Mouse (Mus musculus): ENCODE results near the gene Mrpl45. TPM values are rescaled to one million over a fixed set of nuclear protein-coding genes. Genes with fewer than 3 reads are reported as not detected.
"Not testable (repeated sequence)": the region's sequence is repeated elsewhere in the genome, so short reads cannot be mapped to it uniquely, and the experiment has no call there.

The Mrpl45 gene
- polyA plus RNA-seq, 1 experiment from 2014 or later = 33.4 TPM

DNA sequence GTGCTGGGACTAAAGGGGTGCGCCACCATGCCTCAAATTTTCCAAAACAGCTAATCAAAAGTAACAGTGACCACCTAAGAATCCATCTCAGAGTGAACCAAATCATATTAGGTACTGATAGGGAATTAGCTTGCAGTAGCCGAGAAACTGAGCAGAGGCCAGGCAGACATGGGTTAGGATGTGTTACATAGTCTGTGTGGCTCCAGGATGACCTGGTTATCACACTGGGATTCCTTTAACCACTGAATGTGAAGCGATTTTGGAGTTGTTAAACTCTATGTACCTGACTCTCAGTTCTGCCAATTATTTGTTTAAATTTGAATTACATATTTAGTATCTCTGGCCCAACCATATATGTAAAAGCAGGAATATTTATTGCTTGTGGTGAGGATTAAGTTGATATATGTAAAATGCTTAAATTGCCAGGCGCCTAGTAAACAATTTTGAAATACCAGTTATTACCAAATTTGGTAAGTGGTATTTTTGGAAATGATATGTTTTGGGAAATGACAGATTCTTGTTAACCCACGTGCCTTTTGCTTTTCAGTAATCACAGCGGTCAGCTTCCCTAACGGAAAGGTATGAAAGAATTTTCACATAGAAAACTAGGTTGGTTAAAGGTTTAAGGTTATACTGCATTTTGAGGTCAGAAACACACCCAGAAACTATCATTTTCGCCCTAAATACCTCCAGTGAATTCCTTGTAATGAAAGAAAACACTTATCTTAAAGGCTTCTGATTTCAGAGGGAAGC is 589 bp upstream of the Mrpl45 start:
- 38% methylated on average over 8 of the region's 8 CpGs for WGBS (ENCODE audit: insufficient replicate concordance)
- H3K4me1 ChIP-seq (replicated peaks) = peaks cover 33% of the 10 kb centered on the region
- peaks cover 11% of the 10 kb centered on the region; the same call in 1 of the 2 replicates for H3K36me3 ChIP-seq
- peak overlapping the region; percentile 55 for H3K27ac ChIP-seq
- peak overlapping the region; percentile 69 for H3K4me3 ChIP-seq (replicated peaks)
- DNase-seq = no peak
- peak overlapping the region; percentile 62 for H3K4me2 ChIP-seq
- H3K27me3 ChIP-seq = peaks cover 23% of the 10 kb centered on the region
- no peak for ATAC-seq (ENCODE audit: low read depth)
- H3K9me3 ChIP-seq (replicated peaks) = no peaks in the 10 kb centered on the region
- peak overlapping the region; percentile 64 for H3K9ac ChIP-seq

- 84% methylated on average over 8 of the region's 8 CpGs for WGBS (ENCODE audit: insufficient replicate concordance)
- Histone ChIP-seq H3K27me3 (no peaks in the 10 kb centered on the region), H3K4me2 (no peak overlapping the region), H3K4me1 (replicated peaks) (peaks cover 8% of the 10 kb centered on the region), H3K9ac (no peak overlapping the region), H3K27ac (no peak overlapping the region), H3K9me3 (replicated peaks) (no peaks in the 10 kb centered on the region), H3K36me3 (peaks cover 42% of the 10 kb centered on the region), H3K4me3 (replicated peaks) (no peak overlapping the region)
- no peak for DNase-seq
- no peak for ATAC-seq (ENCODE audit: low read depth)
Measured at GRCm38 (mm10) chr11:97321197-97321596, 5.7 kb downstream of the Mrpl45 start.

DNA sequence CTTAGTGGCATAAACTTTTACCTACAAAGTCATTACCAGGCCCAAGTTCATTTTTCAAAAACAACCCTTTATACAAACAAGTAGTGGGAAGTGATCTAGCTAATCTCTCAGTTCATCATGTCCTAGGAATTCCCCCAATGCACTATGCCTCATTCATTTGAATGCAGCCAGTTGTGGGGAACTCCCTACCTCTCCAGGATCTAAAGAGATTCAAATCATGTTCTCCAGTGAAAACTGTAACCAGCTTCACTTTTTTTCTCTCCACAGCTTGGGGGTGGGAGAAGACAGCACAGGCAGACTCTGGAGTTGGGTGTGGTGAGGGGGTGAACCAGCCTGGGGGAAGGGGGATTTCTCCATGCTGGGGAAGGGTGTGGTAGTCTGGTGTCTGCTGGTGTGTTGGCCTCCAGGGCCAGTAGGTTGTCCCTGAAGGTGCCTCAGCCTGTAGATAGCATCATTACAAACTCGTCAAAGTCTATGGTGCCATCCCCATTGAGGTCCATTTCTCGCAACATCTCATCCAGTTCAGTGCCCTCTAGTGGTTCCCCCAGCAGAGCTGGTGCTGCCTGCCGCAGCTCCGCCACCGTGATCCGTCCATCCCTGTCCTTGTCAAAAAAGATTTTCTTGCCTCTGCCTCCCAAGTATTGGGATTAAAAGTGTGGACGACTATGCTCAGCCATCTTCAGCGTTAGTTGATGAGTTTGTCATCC is 6.5 kb downstream of the Mrpl45 start:
- not testable (repeated sequence) for H3K4me2 ChIP-seq; H3K27me3 ChIP-seq; H3K9me3 ChIP-seq (replicated peaks); H3K4me1 ChIP-seq (replicated peaks); DNase-seq; H3K9ac ChIP-seq; H3K4me3 ChIP-seq (replicated peaks); H3K27ac ChIP-seq
- ATAC-seq (ENCODE audit: low read depth) = 0 out of 2 replicates have a peak, but pooled peaks have one; percentile 48
- H3K36me3 ChIP-seq = peaks cover 50% of the 10 kb centered on the region
- WGBS (ENCODE audit: insufficient replicate concordance) = 74% methylated on average over 8 of the region's 8 CpGs

DNA sequence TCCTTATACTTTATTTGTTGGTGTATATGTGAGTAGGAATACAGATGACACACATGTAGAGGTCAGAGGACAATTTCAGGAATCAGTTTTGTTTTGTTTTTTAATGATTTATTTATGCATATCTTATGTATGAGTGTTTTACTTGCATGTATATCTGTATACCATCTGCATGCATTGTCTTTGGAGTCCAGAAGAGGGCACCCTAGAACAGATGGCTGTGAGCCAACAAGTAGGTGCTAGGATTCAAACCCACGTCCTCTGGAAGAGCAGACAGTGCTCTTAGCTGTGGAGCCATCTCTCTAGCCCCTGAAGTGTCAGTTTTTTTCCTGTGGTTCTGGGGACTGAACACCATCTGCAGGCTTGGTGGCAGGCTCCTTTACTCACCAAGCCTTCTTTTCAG is 9.7 kb downstream of the Mrpl45 start:
- no peak for ATAC-seq (ENCODE audit: low read depth)
- DNase-seq = no peak
- H3K27me3 ChIP-seq = no peaks in the 10 kb centered on the region
- H3K36me3 ChIP-seq = peaks cover 64% of the 10 kb centered on the region
- H3K4me1 ChIP-seq (replicated peaks) = no peaks in the 10 kb centered on the region
- H3K4me3 ChIP-seq (replicated peaks) = no peak overlapping the region
- no peak overlapping the region for H3K4me2 ChIP-seq
- H3K9me3 ChIP-seq (replicated peaks) = no peaks in the 10 kb centered on the region
- 47% methylated on average over 1 of the region's 1 CpGs for WGBS (ENCODE audit: insufficient replicate concordance)
- no peak overlapping the region for H3K9ac ChIP-seq
- no peak overlapping the region for H3K27ac ChIP-seq

DNA sequence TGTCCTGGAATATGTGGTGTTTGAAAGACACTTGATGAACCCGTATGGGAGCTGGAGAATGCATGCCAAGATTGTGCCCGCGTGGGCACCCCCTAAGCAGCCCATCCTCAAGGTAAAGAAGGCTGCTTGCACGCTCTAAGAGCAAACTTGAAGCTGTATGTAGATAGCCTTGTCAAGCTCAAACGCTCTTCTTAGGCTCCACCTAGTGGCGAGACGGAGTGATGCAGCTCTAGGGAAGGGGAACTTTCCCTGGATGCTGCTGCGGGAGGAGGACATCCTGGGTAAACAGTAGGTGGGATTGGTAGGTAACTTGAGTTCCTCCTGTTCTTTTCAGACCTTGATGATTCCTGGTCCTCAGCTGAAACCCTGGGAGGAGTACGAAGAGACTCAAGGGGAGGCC is 12.6 kb downstream of the Mrpl45 start:
- H3K36me3 ChIP-seq = peaks cover 58% of the 10 kb centered on the region
- H3K4me3 ChIP-seq (replicated peaks) = no peak overlapping the region
- peaks cover 6% of the 10 kb centered on the region for H3K4me1 ChIP-seq (replicated peaks)
- H3K4me2 ChIP-seq = no peak overlapping the region
- no peak overlapping the region for H3K9ac ChIP-seq
- DNase-seq (peak; percentile 41), ATAC-seq (ENCODE audit: low read depth) (0 out of 2 replicates have a peak, but pooled peaks have one; percentile 31)
- H3K27ac ChIP-seq = no peak overlapping the region
- WGBS (ENCODE audit: insufficient replicate concordance) = 22% methylated on average over 9 of the region's 9 CpGs
- no peaks in the 10 kb centered on the region for H3K9me3 ChIP-seq (replicated peaks)
- H3K27me3 ChIP-seq = no peaks in the 10 kb centered on the region

DNA sequence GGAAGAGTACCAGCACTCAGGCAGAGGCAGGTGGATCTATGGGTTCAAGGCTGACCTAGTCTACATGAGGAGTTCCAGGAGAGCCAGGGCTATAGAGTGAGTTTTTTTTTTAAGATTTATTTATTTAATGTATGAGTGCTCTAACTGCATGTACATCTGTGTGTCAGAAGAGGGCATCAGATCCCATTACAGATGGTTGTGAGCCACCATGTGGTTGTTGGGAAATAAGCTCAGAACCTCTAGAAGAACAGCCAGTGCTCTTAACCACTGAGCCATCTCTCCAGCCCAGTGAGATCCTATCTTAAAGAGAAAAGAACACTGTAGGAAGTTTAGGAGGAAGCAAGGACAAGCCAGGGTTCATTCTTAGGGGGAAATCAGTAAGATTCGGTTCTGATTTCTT is 14.8 kb downstream of the Mrpl45 start:
- peaks cover 8% of the 10 kb centered on the region for H3K4me1 ChIP-seq (replicated peaks)
- no peak overlapping the region for H3K4me2 ChIP-seq
- H3K36me3 ChIP-seq = peaks cover 43% of the 10 kb centered on the region
- no peak overlapping the region for H3K9ac ChIP-seq
- no peak for DNase-seq
- WGBS (ENCODE audit: insufficient replicate concordance) = 73% methylated on average over 1 of the region's 1 CpGs
- H3K9me3 ChIP-seq (replicated peaks) = no peaks in the 10 kb centered on the region
- H3K4me3 ChIP-seq (replicated peaks) = no peak overlapping the region
- no peak overlapping the region for H3K27ac ChIP-seq
- peaks cover 13% of the 10 kb centered on the region for H3K27me3 ChIP-seq
- no peak for ATAC-seq (ENCODE audit: low read depth)

GRCm38 (mm10) chr11:97331231-97332190 is 16.0 kb downstream of the Mrpl45 start:
- Histone ChIP-seq H3K27ac (no peak overlapping the region), H3K27me3 (peaks cover 25% of the 10 kb centered on the region), H3K9ac (no peak overlapping the region), H3K4me3 (replicated peaks) (no peak overlapping the region), H3K9me3 (replicated peaks) (no peaks in the 10 kb centered on the region), H3K36me3 (peaks cover 31% of the 10 kb centered on the region), H3K4me1 (replicated peaks) (peaks cover 9% of the 10 kb centered on the region), H3K4me2 (no peak overlapping the region)
- WGBS (ENCODE audit: insufficient replicate concordance) = 78% methylated on average over 12 of the region's 12 CpGs
- ATAC-seq (ENCODE audit: low read depth) (no peak), DNase-seq (no peak)

DNA sequence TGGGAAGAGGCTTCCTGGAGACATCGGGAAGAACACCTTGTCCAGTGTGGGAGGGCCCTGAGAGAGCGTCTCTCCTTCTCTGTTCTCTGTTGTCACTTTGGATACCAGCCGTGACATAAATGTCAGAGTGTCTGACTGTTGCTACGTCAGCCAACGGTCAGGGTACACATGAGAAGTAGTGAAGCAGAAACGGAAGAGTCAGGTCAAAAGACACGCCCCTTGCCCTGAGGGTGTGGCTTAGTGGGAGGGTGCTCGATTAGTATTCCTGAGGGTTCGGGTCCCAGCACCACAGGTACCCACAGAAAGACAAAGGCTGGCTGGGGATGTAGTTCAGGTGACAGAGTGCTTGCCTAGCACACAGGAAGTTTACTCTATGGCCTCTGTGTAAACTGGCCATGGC is 17.5 kb downstream of the Mrpl45 start:
- no peak overlapping the region for H3K4me3 ChIP-seq (replicated peaks)
- WGBS (ENCODE audit: insufficient replicate concordance) = 41% methylated on average over 9 of the region's 9 CpGs
- H3K9me3 ChIP-seq (replicated peaks) = no peaks in the 10 kb centered on the region
- no peak overlapping the region for H3K27ac ChIP-seq
- H3K4me1 ChIP-seq (replicated peaks) = peaks cover 14% of the 10 kb centered on the region
- ATAC-seq (ENCODE audit: low read depth) = peak; percentile 42; the same call in 1 of the 2 replicates
- peaks cover 20% of the 10 kb centered on the region for H3K36me3 ChIP-seq
- no peak overlapping the region for H3K9ac ChIP-seq
- DNase-seq = no peak
- peaks cover 40% of the 10 kb centered on the region for H3K27me3 ChIP-seq
- no peak overlapping the region for H3K4me2 ChIP-seq

DNA sequence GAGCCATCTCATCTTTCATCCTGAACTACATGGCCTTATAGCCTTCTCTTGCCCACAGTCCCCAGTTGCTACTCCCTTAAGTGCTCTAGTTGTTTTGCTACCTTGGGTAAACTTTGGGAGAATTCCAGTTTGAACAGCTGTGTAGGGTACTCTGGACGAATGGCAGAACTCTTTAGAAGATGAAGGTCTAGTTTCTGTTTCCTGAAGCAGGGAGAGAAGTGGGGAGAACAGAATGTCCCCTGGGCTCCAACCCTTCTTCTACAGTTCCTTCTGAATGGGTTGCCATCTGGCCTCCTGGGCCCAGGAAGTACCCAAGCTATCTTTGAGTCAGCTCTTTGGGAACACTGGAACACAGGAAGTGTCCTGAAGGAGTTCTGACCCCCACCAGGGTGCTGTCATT is 18.4 kb downstream of the Mrpl45 start:
- no peak overlapping the region for H3K27ac ChIP-seq
- H3K9me3 ChIP-seq (replicated peaks) = no peaks in the 10 kb centered on the region
- ATAC-seq (ENCODE audit: low read depth) (no peak), DNase-seq (no peak)
- no peak overlapping the region for H3K4me2 ChIP-seq
- H3K9ac ChIP-seq = no peak overlapping the region
- peaks cover 49% of the 10 kb centered on the region for H3K27me3 ChIP-seq
- peaks cover 14% of the 10 kb centered on the region for H3K36me3 ChIP-seq
- no peak overlapping the region for H3K4me3 ChIP-seq (replicated peaks)
- peaks cover 14% of the 10 kb centered on the region for H3K4me1 ChIP-seq (replicated peaks)
- WGBS (ENCODE audit: insufficient replicate concordance) = 53% methylated on average over 1 of the region's 1 CpGs

- no peak for ATAC-seq (ENCODE audit: low read depth)
- peaks cover 9% of the 10 kb centered on the region for H3K36me3 ChIP-seq
- no peak overlapping the region for H3K27ac ChIP-seq
- WGBS (ENCODE audit: insufficient replicate concordance) = 72% methylated on average over 9 of the region's 9 CpGs
- H3K4me1 ChIP-seq (replicated peaks) = peaks cover 14% of the 10 kb centered on the region
- peaks cover 52% of the 10 kb centered on the region for H3K27me3 ChIP-seq
- no peak for DNase-seq
- no peak overlapping the region for H3K4me3 ChIP-seq (replicated peaks)
- no peak overlapping the region for H3K4me2 ChIP-seq
- H3K9ac ChIP-seq = no peak overlapping the region
- H3K9me3 ChIP-seq (replicated peaks) = no peaks in the 10 kb centered on the region
Measured at GRCm38 (mm10) chr11:97334400-97334799, 18.9 kb downstream of the Mrpl45 start.

- no peak overlapping the region for H3K4me2 ChIP-seq
- H3K36me3 ChIP-seq = no peaks in the 10 kb centered on the region
- H3K9me3 ChIP-seq (replicated peaks) = no peaks in the 10 kb centered on the region
- DNase-seq = no peak
- H3K27ac ChIP-seq = no peak overlapping the region
- no peak overlapping the region for H3K4me3 ChIP-seq (replicated peaks)
- peaks cover 65% of the 10 kb centered on the region for H3K27me3 ChIP-seq
- ATAC-seq (ENCODE audit: low read depth) = no peak
- peaks cover 14% of the 10 kb centered on the region for H3K4me1 ChIP-seq (replicated peaks)
- whole genome bisulfite sequencing (ENCODE audit: insufficient replicate concordance) = 26% methylated on average over 6 of the region's 6 CpGs
- no peak overlapping the region for H3K9ac ChIP-seq
Measured at GRCm38 (mm10) chr11:97336238-97336637, 20.7 kb downstream of the Mrpl45 start.
